Mouse (Mus musculus) erythroblast, embryonic 14.5 days (primary cell): ENCODE measurements around the gene Cd248.

Source experiments
- GATA1 ChIP-seq: IDR thresholded peaks from 2 replicates; pipeline ENCODE4 v1.6.1; 2012; ENCODE audit warnings: low read length, inconsistent platforms, mixed read lengths
- TAL1 ChIP-seq: IDR thresholded peaks from 3 replicates; pipeline ENCODE4 v1.6.1; 2012; ENCODE audit warnings: low read length, inconsistent platforms, mixed read lengths

DNA sequence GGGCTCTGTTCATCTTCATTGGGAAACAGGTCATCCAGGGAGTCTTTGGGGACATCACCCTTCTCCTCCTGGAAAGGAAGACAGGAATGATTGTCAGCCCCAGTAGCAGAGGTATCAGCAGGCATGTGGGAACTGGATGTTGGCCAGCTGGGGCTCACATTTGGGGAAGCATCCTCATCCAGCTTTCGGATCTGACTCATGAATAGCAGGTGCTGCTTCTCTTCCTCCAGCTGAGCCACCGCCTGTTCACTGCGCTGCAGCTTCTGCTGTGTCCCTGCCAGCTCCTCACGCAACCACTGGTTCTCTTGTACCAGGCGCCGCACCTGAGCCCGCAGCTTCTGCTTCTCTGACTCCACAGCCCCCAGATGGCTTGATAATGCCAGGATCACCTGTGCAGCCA is 45.9 kb downstream of the Cd248 start:
- TF ChIP-seq GATA1 (no peak), TAL1 (no peak)
